Mouse (Mus musculus) ovary, postnatal 14 days (tissue): Measurements from ENCODE around the gene Mrpl47.
"Not testable (repeated sequence)": the region's sequence is repeated elsewhere in the genome, so short reads cannot be mapped to it uniquely, and the experiment has no call there.

Experiments
- DNase-seq: peaks from one replicate; pipeline ENCODE4 v3.0.0; 2022; ENCODE audit warnings: low spot score

Mrpl47 gene

DNA sequence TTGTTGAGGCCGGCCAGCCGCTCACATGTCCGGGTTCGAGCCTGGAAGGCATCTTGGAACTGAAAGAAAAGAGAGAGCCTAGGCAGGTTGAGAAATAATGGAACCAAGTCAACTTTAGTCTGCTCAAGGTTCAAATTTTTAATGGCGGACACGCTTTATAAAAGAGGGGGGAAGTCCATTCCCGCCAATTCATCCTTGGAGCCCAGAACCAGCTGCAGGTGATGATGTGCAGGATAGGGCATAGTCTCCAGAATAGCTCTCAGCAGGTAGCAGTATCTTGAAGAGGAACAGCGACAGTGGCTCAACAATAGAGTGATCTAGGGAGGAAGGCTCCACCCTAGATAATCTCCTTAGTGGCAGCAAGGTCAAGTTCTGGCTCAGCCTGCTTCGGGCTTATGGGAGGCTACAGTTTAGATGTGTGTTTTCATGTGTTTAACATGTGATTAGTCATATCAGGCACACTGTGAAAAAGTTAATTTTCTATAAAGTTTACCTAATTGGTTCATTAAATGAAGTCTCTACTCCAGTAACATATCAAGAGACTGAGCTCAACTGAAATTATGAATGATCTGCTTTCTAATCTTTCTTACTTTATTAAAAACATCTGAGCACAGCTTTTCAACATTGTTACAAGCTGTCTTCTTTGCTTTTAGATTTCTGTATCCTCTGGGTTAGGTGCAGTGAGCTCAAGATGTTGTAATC lies 31.6 kb downstream of the Mrpl47 start, which contains the start of gene Actl6a:
TSS of gene Actl6a (plus strand) at position 652 of the 702 bp plus-strand sequence.
- DNase-seq: not testable (repeated sequence)

DNA sequence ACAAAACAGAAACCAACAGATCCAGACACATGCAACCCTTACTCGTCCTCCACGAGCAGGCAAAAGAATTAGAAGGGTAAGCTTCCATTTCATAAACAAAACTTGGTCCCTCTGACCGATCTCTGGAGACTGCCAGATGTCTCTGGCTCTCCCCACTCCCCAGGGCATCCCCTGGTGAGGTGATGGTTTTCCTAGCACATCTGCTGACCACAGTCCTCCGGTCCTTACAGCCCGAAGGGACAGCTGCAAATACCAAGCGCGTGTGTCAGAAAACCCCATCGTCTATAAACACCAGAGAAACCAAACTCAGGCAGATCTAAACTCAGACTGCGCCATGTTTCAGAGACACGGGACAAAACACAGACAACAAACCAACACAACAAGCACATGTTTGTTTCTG lies 32.8 kb downstream of the Mrpl47 start:
- DNase-seq: not testable (repeated sequence)

DNA sequence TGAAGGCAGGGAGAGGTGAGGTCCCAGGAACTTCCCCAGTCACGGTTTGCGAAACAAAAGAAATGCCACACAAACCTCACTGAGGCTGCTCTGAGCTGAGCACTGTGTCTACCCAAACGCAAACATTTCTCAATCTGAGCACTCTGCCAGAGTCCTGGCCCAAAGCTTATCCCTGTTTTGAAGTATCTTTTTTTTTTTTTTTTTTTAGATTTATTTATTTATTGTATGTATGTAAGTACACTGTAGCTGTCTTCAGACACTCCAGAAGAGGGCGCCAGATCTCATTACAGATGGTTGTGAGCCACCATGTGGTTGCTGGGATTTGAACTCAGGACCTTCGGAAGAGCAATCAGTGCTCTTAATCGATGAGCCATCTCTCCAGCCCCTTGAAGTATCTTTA lies 33.4 kb downstream of the Mrpl47 start:
- DNase-seq: not testable (repeated sequence)

DNA sequence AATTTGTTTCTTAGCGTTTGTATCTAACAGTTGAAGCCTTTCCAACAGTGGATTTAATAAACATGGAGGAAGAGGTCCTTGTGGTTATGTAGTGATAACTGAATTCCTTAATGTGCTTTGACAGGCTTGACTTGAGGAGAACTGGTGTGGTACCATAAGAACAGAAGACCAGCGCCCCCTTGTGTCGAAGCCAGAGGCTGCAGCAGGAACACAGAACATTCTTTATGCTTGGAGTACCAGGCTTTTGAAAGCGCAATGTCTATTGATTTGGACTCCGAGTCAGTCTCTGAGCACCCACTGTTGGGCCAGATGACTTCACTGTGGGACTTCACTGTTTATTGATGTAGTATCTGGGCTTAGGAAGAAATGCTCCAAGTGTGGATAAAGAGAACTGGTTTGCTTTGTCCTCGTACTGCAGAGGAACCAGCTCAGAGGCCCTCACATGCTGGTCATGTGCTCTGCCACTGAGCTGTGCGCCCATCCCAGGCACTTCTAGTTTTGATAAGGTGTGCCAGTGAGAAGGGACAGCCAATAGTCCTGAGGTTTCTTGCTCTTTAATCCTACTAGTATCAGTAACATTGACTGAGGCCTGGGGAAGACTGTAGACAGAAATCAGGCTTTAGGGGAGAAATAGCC lies 39.1 kb downstream of the Mrpl47 start:
- DNase-seq: peak; percentile 88

DNA sequence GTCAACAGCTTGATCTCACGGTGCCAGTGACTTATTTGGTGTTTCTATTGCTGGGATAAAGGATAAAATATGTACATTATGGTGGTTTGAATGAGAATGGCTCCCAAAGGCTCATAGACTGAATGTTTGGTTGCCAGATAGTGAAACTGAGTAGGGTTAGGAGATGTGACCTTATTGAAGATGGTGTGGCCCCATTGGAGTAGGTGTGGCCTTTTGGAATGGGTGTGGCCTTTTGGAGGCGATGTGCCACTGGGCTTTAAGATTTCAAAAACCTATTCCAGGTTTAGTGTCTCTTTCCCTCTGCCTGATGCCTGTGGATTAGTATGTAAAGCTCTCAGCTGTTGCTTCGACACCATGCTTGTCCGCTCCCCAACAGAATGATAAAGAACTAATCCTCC lies 41.8 kb downstream of the Mrpl47 start:
- DNase-seq: no peak

DNA sequence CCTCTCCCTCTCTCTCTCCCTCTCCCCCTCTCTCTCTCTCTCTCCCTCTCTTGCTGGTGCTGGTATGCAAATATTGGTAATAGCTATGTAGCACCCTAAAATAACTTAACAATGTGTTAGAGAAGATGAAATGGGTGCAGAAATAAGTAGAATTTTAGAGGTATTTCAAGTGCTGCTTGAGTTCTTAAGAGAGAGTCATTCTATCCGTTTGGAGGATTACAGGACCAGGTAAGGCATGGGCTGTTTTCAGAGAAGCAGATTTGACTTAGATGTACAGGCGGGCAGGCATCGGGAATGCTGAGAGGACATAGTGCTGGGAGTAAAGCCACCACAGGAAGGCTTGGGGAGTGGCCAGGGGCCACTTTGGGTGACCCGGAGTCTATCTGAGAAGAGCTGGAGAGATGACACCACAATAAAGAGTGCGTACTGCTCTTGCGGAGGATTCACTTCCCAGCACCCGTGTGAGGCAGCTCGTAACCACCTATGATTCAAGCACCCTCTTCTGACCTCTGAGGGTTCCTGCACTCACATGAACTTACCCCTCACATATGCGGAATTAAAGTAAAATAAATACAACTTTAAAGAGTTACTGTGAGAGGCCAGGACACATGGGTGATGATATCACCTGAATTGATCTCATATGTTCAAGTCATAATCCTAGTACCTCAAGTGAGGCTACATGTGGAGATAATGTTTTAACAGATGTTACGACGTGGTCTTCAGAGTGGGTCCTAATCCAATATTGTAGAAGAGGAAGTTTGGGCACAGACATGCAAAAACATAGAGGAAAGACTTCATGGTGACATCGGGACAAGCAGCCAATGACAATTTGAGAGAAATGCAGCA lies 42.4 kb downstream of the Mrpl47 start:
- no peak for DNase-seq

DNA sequence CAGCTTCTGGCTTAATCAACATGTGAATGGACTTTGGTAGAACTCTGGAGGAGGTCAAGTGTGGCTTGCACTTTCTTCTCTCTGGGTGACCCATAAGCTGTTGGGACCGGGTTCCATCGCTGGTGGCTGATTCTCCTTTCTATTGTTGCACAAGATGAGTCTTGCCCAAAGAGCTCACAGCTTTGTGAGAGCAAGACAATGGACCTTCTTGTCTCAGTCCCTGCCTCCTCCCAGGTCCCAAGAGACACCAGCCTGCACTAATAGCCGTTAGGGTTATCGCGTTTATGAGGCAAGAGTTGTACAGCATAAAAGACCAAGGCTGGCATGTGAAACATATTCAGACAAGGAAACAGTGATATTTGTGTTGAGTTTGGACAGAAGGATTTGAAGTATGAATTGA lies 43.2 kb downstream of the Mrpl47 start:
- no peak for DNase-seq

DNA sequence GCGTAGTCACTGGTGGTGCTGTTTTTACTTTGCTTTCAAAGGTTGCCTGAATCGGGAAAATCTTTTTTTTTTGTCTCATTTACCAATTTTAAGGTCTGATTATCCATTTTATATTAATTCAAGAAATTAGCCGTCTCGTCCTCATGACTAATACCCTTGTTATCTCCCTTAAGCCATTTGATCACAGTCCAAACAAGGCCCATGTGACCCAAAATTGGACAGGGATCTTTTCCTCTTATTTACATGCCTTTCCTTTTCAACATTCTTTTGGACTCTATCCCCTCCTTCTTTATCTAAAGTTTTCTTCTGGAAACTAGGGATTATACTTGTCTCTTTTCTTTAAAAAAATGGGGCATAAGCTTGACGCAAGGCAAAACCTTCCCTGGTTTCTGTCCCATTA lies 45.6 kb downstream of the Mrpl47 start:
- no peak for DNase-seq

DNA sequence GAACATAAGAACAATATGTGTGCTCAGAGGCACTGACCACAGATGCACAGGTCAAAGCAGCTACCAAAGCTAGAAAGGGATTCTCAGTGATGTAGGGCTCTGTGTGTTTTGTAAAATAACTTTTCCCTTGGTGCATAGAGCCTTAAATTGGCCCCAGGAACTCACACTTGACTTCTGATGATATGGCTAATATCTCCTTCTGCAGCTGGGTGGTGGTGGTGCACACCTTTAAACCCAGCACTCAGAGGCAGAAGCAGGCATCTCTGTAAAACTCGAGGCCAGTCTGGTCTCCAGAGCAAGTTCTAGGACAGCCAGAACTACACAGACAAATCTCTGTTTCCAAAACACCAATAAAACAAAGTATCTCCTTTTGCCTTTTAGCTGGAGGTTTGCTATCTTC lies 46.5 kb downstream of the Mrpl47 start:
- DNase-seq: no peak

DNA sequence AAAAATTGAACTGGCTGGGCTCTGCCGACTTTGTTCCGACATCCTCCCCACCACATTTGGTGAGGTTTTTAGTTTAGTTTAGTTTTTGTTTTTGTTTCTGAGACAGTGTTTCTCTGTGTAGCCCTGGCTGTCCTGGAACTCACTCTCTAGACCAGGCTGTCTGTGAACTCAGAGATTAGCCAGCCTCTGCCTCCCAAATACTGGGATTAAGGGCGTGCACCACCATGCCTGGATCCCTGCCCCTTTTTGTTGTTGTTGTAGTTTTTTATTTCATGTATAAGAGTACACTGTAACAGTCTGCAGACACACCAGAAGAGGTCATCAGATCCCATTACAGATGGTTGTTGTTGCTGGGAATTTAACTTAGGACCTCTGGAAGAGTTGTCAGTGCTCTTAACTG lies 47.4 kb downstream of the Mrpl47 start:
- no peak for DNase-seq

DNA sequence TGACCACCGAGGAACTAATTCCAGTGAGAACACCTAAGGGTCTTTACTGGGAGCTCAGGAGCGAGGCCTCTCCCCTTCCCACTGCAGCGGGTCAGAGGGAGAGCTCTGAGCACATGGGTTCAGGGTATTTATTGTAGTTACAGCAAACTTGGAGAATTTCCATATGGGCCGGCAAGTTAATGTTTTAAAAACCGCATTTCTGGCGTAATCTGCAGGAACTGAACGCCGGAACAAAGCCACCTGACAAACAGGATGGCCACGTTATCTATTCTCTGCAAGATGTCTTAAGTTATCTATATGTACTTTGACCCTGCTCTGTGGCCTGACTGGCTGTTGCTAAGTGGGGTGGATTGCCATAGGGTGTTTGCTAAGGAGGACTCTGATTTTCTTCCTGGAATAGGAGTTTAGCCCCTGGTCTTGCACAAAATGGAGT lies 47.8 kb downstream of the Mrpl47 start:
- DNase-seq: no peak

DNA sequence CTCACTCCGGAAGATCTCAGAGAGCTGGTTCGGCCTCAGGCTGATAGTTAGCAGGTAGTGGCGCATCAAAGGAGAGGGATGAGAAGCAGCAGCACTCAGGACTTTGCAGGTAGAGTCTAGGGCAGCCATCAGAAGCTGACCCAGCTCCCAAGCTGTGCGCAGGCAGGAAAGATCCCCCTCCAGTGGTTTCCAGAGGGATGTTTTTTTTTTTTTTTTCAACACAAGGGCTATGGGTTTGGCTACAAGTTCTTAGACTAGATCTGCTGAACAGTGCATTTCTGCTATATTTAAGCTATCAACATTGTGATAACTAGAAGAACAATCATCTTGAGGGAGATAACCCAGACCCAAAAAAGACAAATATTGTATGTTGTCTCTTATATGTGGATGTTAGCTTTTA lies 50.2 kb downstream of the Mrpl47 start:
- no peak for DNase-seq

DNA sequence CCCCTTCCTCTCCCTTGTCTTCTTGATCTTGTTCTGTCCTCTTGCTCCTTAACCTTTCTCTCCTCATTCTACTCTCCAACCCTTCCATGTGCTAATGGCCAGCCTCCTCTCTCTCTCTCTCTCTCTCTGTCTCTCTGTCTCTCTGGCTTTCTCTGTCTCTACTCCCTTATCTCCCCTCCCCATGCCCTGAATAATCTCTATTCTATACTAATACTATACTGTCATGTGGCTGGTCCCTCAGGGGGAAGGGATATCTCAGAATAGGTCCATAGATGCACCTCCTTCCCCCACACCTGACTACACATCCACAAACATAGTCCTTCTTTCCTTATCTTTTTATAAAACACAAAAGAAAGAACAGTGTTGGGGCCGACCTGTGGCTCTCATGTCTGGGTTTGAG lies 50.9 kb downstream of the Mrpl47 start:
- no peak for DNase-seq

DNA sequence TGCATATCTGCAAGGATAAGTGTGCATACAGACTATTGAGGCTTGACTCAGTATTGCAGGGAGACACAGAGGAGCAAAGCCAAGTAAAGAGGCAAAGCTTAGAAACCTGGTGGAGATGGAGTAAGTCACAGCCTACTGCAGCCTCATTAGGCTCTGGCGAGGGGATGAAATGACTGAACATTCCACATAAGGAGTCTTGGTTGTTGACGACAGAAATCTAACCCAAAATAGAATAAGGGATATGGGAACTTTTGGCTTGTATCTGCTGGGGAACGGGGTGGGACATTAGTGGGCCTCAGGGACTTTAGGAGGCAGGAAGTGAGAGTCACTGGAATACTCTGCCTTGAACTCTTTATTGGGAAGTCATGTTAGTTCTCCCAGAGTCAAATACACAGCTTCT lies 52.8 kb downstream of the Mrpl47 start:
- no peak for DNase-seq

DNA sequence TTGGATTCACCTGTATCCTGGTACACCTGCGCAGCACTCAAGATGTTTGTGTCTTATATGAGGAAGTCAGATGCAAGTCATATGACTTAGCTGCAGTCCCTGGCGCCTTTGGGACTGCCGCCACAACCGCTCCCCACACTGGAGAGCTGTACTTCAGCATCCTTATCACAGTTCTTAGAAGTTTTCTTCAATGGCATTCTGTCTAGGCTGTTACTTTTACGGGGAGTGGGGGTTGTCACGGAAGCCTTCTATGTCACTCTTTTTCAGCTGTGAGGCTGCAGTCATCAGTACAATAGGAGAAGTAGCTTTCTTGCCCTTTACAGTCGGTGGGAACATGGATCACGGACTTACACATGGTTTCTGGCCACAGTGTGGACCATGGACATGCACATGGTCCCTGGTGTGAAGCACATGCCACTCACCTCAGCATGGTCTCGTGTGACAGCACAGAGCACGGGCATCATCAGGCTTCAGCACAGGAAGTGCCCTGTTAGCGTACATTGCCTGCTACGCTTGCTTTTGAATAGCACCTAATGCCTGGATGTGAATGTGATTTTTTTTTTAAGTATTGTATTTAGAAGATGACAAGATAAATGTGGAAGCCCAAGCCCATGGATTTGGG lies 54.4 kb downstream of the Mrpl47 start:
- no peak for DNase-seq

DNA sequence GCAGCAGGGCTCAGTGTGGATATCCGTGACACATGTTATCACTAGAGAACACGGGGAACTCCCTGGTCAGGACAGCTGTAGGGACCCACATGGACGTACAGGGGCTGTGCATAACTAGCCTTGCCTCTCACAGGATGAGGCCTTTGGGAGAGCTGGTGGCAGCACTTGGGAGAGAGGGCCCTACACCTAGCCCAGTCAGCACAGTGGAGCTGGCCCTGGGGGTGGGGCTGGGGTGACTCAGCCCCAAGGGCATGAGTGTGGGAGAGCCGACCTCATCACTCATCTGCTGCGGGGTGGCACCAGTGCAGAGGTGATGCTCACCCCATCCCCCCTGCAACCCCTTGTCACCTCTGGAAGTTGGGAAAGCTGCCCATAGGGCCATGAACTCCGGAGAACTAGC lies 61.0 kb downstream of the Mrpl47 start:
- no peak for DNase-seq
